Mouse (Mus musculus): Measurements from ENCODE around the gene Ppp1r32. TPM values are rescaled to one million over a fixed set of nuclear protein-coding genes. Genes with fewer than 3 reads are reported as not detected.
A peak's percentile ranks its signal among the peaks of the same experiment; 100 is the strongest.

Gene Ppp1r32
- polyA plus RNA-seq, 1 experiment, result 0.04 TPM

- no peak overlapping the region for H3ac ChIP-seq (ENCODE audit: control insufficient read depth, insufficient read length, low read depth)
- H3K4me3 ChIP-seq (ENCODE audit: insufficient read depth, poor library complexity, severe bottlenecking), result no peak overlapping the region
- H3K27me3 ChIP-seq (ENCODE audit: control insufficient read depth, insufficient read depth, insufficient read length), result no peaks in the 10 kb centered on the region
- H3K79me3 ChIP-seq (ENCODE audit: low read depth), result peaks cover 71% of the 10 kb centered on the region
- TF ChIP-seq MYOG (IDR thresholded peaks at IDR 0.05; ENCODE audit: control insufficient read depth, extremely low read depth, insufficient read length) (no peak), USF1 (IDR thresholded peaks at IDR 0.05; ENCODE audit: low read depth) (no peak), MAX (IDR thresholded peaks at IDR 0.05) (no peak), CTCF (IDR thresholded peaks at IDR 0.05; ENCODE audit: control insufficient read depth, insufficient read depth, insufficient read length) (no peak), MYOD1 (IDR thresholded peaks at IDR 0.05; ENCODE audit: control insufficient read depth, insufficient read length, low read depth) (no peak), FOSL1 (IDR thresholded peaks at IDR 0.05; ENCODE audit: insufficient read depth, low read length, poor library complexity, severe bottlenecking) (no peak), CEBPB (IDR thresholded peaks at IDR 0.05; ENCODE audit: low read depth) (no peak)
- peaks cover 15% of the 10 kb centered on the region for H3K36me3 ChIP-seq (ENCODE audit: control insufficient read depth, insufficient read depth)
- H3K79me2 ChIP-seq (ENCODE audit: control insufficient read depth, insufficient read depth), result peaks cover 96% of the 10 kb centered on the region
Observed at GRCm38 (mm10) chr19:10523483-10524080, 40.9 kb upstream of the Ppp1r32 start.

GRCm38 (mm10) chr19:10521926-10522325 lies 39.2 kb upstream of the Ppp1r32 start:
- Histone ChIP-seq H3K27me3 (ENCODE audit: control insufficient read depth, insufficient read depth, insufficient read length) (no peaks in the 10 kb centered on the region), H3K36me3 (ENCODE audit: control insufficient read depth, insufficient read depth) (peaks cover 14% of the 10 kb centered on the region), H3K4me3 (ENCODE audit: insufficient read depth, poor library complexity, severe bottlenecking) (no peak overlapping the region), H3ac (ENCODE audit: control insufficient read depth, insufficient read length, low read depth) (no peak overlapping the region), H3K79me3 (ENCODE audit: low read depth) (peaks cover 54% of the 10 kb centered on the region), H3K79me2 (ENCODE audit: control insufficient read depth, insufficient read depth) (peaks cover 87% of the 10 kb centered on the region)
- TF ChIP-seq USF1 (IDR thresholded peaks at IDR 0.05; ENCODE audit: low read depth), result no peak
- no peak for TF ChIP-seq FOSL1 (IDR thresholded peaks at IDR 0.05; ENCODE audit: insufficient read depth, low read length, poor library complexity, severe bottlenecking)
- no peak for TF ChIP-seq MYOG (IDR thresholded peaks at IDR 0.05; ENCODE audit: control insufficient read depth, extremely low read depth, insufficient read length)
- TF ChIP-seq MYOD1 (IDR thresholded peaks at IDR 0.05; ENCODE audit: control insufficient read depth, insufficient read length, low read depth), result no peak
- TF ChIP-seq CEBPB (IDR thresholded peaks at IDR 0.05; ENCODE audit: low read depth), result no peak
- TF ChIP-seq MAX (IDR thresholded peaks at IDR 0.05), result no peak
- no peak for TF ChIP-seq CTCF (IDR thresholded peaks at IDR 0.05; ENCODE audit: control insufficient read depth, insufficient read depth, insufficient read length)

GRCm38 (mm10) chr19:10520355-10520754 lies 37.6 kb upstream of the Ppp1r32 start:
- TF ChIP-seq MYOD1 (IDR thresholded peaks at IDR 0.05; ENCODE audit: control insufficient read depth, insufficient read length, low read depth) (no peak), CTCF (IDR thresholded peaks at IDR 0.05; ENCODE audit: control insufficient read depth, insufficient read depth, insufficient read length) (no peak), CEBPB (IDR thresholded peaks at IDR 0.05; ENCODE audit: low read depth) (no peak), FOSL1 (IDR thresholded peaks at IDR 0.05; ENCODE audit: insufficient read depth, low read length, poor library complexity, severe bottlenecking) (no peak), USF1 (IDR thresholded peaks at IDR 0.05; ENCODE audit: low read depth) (no peak), MAX (IDR thresholded peaks at IDR 0.05) (no peak), MYOG (IDR thresholded peaks at IDR 0.05; ENCODE audit: control insufficient read depth, extremely low read depth, insufficient read length) (no peak)
- H3K79me3 ChIP-seq (ENCODE audit: low read depth), result peaks cover 42% of the 10 kb centered on the region
- peaks cover 72% of the 10 kb centered on the region for H3K79me2 ChIP-seq (ENCODE audit: control insufficient read depth, insufficient read depth)
- H3K27me3 ChIP-seq (ENCODE audit: control insufficient read depth, insufficient read depth, insufficient read length), result no peaks in the 10 kb centered on the region
- peaks cover 25% of the 10 kb centered on the region for H3K36me3 ChIP-seq (ENCODE audit: control insufficient read depth, insufficient read depth)
- no peak overlapping the region for H3ac ChIP-seq (ENCODE audit: control insufficient read depth, insufficient read length, low read depth)
- no peak overlapping the region for H3K4me3 ChIP-seq (ENCODE audit: insufficient read depth, poor library complexity, severe bottlenecking)

GRCm38 (mm10) chr19:10510759-10511330 lies 28.1 kb upstream of the Ppp1r32 start:
- no peak for TF ChIP-seq MYOD1 (IDR thresholded peaks at IDR 0.05; ENCODE audit: control insufficient read depth, insufficient read length, low read depth)
- TF ChIP-seq MYOG (IDR thresholded peaks at IDR 0.05; ENCODE audit: control insufficient read depth, extremely low read depth, insufficient read length), result no peak
- TF ChIP-seq CEBPB (IDR thresholded peaks at IDR 0.05; ENCODE audit: low read depth), result no peak
- no peak for TF ChIP-seq USF1 (IDR thresholded peaks at IDR 0.05; ENCODE audit: low read depth)
- no peak for TF ChIP-seq MAX (IDR thresholded peaks at IDR 0.05)
- TF ChIP-seq CTCF (IDR thresholded peaks at IDR 0.05; ENCODE audit: control insufficient read depth, insufficient read depth, insufficient read length), result no peak
- no peak for TF ChIP-seq FOSL1 (IDR thresholded peaks at IDR 0.05; ENCODE audit: insufficient read depth, low read length, poor library complexity, severe bottlenecking)
- Histone ChIP-seq H3ac (ENCODE audit: control insufficient read depth, insufficient read length, low read depth) (no peak overlapping the region), H3K36me3 (ENCODE audit: control insufficient read depth, insufficient read depth) (peaks cover 50% of the 10 kb centered on the region), H3K27me3 (ENCODE audit: control insufficient read depth, insufficient read depth, insufficient read length) (no peaks in the 10 kb centered on the region), H3K79me2 (ENCODE audit: control insufficient read depth, insufficient read depth) (no peaks in the 10 kb centered on the region), H3K4me3 (ENCODE audit: insufficient read depth, poor library complexity, severe bottlenecking) (no peak overlapping the region), H3K79me3 (ENCODE audit: low read depth) (peaks cover 3% of the 10 kb centered on the region)

DNA sequence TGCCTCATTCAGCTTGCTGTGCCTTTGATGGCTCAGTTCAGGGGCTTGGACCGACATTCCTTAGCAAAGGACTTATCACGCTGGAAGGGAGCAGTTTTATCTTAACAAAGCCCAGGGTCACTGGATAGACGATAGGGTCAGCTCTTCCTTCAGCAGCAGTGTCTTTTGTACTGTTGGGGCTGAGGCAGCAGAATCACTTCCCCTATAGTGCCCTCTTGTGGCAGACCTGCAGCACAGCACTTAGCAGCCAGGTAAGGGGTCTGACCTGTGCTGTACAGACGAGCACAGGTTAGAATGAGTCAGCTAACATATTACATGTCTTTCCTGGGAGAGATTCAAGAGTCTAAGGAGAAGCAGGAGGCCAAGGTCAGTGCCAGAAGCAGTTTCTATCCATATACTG lies 19.8 kb upstream of the Ppp1r32 start:
- Histone ChIP-seq H3ac (ENCODE audit: control insufficient read depth, insufficient read length, low read depth) (no peak overlapping the region), H3K27me3 (ENCODE audit: control insufficient read depth, insufficient read depth, insufficient read length) (no peaks in the 10 kb centered on the region), H3K36me3 (ENCODE audit: control insufficient read depth, insufficient read depth) (peaks cover 48% of the 10 kb centered on the region), H3K79me3 (ENCODE audit: low read depth) (no peaks in the 10 kb centered on the region), H3K79me2 (ENCODE audit: control insufficient read depth, insufficient read depth) (no peaks in the 10 kb centered on the region), H3K4me3 (ENCODE audit: insufficient read depth, poor library complexity, severe bottlenecking) (no peak overlapping the region)
- no peak for TF ChIP-seq MYOG (IDR thresholded peaks at IDR 0.05; ENCODE audit: control insufficient read depth, extremely low read depth, insufficient read length)
- TF ChIP-seq MYOD1 (IDR thresholded peaks at IDR 0.05; ENCODE audit: control insufficient read depth, insufficient read length, low read depth), result no peak
- no peak for TF ChIP-seq FOSL1 (IDR thresholded peaks at IDR 0.05; ENCODE audit: insufficient read depth, low read length, poor library complexity, severe bottlenecking)
- no peak for TF ChIP-seq CEBPB (IDR thresholded peaks at IDR 0.05; ENCODE audit: low read depth)
- no peak for TF ChIP-seq USF1 (IDR thresholded peaks at IDR 0.05; ENCODE audit: low read depth)
- no peak for TF ChIP-seq MAX (IDR thresholded peaks at IDR 0.05)
- peak; percentile 86 for TF ChIP-seq CTCF (IDR thresholded peaks at IDR 0.05; ENCODE audit: control insufficient read depth, insufficient read depth, insufficient read length)
